Mouse (Mus musculus) WW6 (cell line): ENCODE data around the gene Swap70.

Experiments
- DNase-seq: peaks from one replicate; pipeline ENCODE4 v3.0.0-alpha.2; 2013; ENCODE audit warnings: low read depth, low spot score

Swap70 gene

DNA sequence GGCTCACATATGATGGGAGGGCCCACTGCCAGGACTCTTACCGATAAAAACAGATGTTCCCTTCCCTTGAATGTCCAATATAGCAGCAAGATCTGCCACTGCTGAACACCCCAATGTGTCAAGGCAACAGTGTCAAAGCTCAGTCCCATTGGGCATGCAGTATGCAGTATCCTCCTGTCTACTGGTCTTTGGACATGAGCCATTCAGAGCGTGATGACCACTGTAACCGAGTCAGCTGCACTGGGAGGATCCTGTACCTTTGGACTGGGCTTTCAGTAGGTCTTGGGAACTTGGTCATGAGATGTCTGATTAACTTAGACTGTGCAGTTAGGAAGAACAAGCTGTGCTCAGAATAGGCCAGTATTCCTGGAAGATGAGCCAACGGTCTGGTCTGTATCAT lies 84.0 kb downstream of the Swap70 start:
- DNase-seq = no peak

DNA sequence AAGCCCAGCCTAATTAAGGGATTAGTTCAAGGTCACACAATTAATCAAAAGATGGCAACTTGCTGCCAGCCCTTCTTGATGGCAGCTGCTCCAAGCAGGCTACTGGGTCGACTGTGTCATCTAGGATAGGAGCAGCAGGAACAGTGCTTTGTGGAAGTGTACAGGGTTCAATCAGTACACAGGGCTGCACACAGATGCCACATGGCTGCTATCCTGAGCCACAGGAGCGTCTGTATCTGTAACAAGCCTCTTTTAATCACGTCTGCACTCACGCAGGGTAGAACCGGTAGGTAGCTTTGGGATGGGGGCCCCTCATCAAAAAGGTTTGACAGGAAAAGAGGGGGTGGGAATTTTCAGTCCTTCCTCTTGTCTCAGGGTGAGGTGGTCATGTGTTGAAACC lies 84.8 kb downstream of the Swap70 start:
- no peak for DNase-seq

DNA sequence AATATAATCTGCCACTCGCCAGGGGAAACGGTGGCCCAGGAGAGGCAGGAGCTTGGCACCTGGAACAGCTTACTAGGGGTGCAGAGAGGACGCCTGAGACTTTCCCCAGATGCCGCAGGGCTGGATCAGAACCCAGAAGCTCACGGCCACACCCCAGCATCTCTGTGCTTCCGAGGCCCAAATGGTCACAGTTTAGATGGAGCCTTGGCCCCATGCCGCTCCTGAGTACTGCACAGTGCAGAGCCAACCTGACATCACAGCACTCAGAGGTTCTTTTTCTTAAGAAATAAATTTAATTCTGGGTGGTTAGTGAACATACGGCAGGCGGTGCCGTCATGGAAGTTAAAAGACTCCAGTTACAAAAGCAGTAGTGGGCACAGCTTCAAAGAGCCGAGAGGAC lies 86.2 kb downstream of the Swap70 start:
- no peak for DNase-seq

DNA sequence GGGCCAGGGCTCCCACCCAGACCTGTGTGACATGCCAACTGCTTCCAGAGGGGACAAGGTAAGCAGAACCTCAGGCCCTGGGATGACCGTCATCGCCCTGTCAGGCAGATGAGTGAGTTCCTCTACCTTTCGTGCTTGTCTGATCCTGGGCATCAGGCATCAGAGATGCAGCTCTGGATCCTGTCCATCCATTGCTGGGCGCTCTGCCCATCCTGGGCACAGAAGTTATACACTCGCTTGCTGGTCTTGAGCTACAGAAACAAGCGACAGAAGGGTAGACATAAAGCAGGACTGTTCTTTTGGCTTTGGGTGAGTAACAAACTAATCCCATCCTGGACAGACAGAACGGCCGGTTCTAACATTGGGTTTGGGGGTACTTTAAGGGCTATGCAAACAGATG lies 87.7 kb downstream of the Swap70 start:
- no peak for DNase-seq

DNA sequence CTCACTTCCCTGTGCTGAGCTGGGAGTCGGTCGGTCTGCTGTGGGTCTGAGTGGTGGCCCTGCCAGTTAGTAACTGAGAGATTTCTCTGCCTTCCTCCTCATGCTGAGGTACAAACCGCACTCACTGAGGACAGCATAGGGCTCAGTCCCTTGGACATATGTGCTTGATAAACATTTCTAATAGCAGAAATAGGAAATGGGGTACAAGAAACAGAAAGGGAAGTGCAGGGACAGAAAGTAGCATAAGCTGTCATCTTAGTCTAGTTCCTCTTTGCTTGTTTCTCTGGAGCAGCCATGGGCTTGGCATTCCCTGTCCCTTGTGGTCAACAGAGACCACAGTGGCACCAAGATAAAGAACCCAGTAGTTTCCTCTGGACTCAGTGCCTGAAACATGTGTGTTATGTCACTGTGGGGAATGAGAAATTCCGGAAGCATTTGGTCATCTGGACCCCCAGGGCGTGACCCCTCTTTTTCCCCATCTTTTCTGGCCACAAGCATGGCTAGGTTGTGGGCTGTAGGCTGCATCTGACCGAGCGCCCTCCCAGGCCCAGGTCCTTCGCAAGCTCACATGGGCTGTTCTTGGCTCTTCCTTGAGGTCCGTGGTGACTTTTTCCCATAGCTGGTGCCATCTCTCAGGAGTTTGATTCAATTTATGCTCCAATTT lies 92.0 kb downstream of the Swap70 start:
- DNase-seq = no peak

DNA sequence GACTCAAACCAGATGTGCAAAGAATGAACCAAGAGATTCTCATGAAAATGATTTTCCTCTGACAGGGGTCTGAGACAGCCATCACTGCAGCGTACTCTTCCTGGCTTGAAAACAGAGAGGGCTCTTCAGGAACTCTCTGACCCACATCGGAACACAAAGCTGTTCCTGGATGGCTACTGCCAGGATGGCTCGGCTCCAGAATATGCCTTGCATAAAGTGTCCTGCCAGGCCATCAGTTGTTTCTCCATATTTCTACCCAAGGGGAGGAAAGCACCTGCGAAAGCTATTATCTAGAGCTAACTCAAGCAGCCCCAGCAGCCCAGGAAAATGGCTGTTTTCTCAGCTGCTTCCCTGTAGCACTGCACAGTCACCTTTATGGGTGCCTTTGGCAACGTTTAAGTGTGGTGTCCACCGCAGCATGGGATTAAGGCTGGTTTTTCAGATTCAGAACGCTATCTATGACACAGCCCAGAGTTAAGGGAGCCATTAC lies 92.9 kb downstream of the Swap70 start:
- DNase-seq = no peak

DNA sequence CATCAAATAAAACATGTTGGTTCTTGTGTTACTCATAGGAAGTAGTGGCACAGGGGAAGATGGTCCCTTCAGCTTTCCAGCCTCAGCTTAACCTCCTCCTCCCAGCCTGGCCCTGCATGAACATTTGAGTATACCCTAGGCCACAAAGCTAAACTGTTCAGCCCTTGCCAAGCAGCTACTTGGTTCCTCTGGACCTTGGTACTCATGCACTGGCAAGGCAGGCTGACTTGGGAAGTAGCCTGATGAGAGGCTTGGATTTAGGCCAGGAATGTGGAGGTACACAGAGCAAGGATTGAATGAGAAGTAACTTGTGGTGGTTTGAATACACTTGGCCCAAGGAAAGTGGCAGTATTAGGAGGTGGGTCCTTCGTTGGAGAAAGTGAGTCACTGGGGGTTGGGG lies 93.8 kb downstream of the Swap70 start:
- no peak for DNase-seq

DNA sequence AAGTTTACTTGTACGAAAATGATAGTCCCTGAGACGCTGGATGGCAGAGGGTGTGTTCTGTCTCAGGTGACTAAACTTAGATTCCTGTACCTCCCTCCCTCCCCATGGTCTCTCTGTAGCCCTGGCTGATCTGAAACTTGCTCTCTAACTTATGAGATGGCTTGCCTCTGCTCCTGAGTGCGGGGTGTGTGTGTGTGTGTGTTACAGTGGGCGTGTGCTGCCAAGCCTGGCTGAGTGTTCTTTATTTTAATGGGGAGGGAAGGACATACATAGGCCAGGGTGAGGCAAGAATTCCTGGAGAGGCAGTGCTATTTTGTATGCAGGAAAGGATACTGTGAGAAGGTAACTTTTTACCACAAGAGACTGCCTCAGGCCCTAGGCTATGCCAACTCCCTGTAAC lies 95.9 kb downstream of the Swap70 start:
- DNase-seq = no peak

DNA sequence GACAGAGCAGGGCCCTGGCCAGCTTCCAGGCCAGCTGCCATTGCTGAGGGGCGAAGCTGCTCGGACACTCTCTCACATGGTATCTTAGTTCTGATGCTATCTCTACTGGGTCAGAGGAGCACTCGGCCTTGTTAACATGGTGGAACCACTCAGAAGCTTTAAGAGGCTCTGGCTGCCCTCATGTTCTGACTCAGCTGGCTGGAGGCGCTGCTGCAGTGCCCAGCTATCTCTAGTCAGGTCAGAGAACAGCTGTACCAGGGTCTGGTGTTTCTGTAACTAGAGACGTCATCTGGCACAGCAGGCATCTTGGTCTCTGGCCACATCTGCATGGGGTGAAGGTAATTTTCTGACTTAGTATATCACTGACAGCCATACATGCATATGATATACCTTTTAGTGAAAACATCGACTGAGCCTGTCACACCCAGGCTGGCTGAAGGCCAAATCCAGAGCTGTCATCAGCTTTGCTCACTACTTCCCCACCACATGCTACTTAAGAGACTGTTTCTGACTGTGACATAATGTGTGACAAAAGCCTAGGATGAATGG lies 97.5 kb downstream of the Swap70 start:
- DNase-seq = no peak

DNA sequence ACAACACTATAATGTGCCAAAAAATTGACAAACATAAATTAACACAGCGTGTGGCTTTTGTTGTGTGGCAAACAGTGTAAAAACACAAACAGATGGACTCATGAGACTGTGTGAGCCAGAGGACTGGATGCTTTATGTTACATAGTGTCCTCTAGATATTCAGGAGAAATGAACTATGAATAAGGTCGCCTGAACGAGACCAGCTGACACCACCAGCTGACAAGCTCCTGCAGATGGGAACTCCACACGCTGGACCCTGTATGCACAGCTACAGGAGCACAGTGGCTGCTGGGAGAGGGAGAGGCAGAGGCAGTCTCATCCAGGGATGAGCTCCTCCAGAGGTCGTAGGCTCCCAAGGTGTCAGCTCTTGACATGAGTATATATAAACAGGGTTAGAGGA lies 99.6 kb downstream of the Swap70 start:
- no peak for DNase-seq

DNA sequence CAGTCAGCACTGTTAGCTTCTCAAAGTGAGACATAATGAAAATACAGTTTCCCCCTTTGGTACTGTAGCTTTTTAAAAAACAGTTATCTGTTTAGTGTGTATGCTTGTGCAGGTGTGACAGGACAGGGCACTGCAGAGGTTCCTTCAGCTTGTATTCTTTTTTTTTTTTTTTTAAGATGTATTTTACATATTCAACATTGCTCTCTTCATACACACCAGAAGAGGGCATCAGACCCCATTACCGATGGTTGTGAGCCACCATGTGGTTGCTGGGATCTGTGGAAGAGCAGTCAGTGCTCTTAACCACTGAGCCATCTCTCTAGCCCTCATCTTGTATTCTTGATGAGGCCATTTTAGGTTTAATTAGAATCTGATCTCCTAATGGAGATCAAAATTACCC lies 103.3 kb downstream of the Swap70 start:
- DNase-seq = no peak

DNA sequence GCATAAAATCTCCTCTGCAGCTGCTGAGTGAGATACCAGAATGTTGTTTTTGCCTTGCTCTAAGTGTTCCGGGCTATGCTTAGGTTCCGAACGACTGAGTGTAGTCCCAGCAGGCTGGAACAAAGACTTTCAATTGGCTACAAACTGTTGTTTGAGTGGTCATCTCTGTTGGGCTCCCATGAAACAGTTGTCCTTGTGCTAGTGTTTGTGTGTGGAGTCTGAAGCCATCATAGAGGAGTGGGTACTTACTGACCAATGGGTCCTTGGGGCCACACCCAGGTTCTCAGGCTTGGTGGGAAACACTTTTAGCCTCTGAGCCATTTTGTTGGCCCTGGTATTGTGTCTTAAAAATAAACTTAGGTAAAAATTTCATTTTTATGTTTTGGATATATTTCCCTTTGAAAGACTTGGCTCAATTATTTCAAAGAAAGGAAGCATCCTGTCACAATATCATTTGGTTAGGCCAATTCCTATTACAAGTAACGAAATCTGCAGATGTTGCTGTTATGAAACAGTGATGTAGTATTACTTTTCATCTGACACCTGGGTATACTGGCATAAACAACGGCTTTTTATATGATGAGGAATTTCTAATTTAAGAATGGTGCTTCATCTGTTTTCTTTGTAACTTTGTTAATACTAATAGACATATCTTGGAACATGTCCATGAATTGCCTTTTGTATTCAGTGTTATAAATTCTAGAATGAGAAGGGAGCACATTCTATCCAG lies 104.0 kb downstream of the Swap70 start:
- DNase-seq = no peak
